Mouse (Mus musculus) lung, embryonic 15.5 days (tissue): ENCODE data around the gene Anxa11. TPM values are rescaled to one million over a fixed set of nuclear protein-coding genes. Genes with fewer than 3 reads are reported as not detected.
"Not testable (repeated sequence)": the region's sequence is repeated elsewhere in the genome, so short reads cannot be mapped to it uniquely, and the experiment has no call there.

ENCODE experiments used
- ATAC-seq: fragments of 200-750 bp; cut with Nextera tagmentation; 2 replicates; pipeline ENCODE4 v1.8.0; 2017; ENCODE audit warnings: moderate number of reproducible peaks, borderline replicate concordance; ENCODE audit not compliant: low FRiP score, low TSS enrichment; ENCODE audit errors: extremely low read depth
- H3K27ac ChIP-seq: fragments of 300-500 bp; sonication (generic); 2 replicates; pipeline ENCODE4 v1.5.1; 2015; ENCODE audit warnings: moderate library complexity, mild to moderate bottlenecking, inconsistent platforms
- H3K27me3 ChIP-seq: fragments of 300-500 bp; sonication (generic); 2 replicates; pipeline ENCODE4 v1.6.1; 2015; ENCODE audit warnings: inconsistent platforms
- H3K36me3 ChIP-seq: fragments of 300-500 bp; sonication (generic); 2 replicates; pipeline ENCODE4 v1.6.1; 2015; ENCODE audit warnings: inconsistent platforms
- H3K4me1 ChIP-seq: fragments of 300-500 bp; sonication (generic); 2 replicates; pipeline ENCODE4 v1.6.1; 2015; ENCODE audit warnings: inconsistent platforms
- H3K4me2 ChIP-seq: fragments of 300-500 bp; sonication (generic); 2 replicates; pipeline ENCODE4 v1.6.1; 2015; ENCODE audit warnings: inconsistent platforms, mild to moderate bottlenecking, moderate library complexity
- H3K4me3 ChIP-seq: fragments of 300-500 bp; sonication (generic); 2 replicates; pipeline ENCODE4 v1.5.1; 2015; ENCODE audit warnings: mild to moderate bottlenecking, inconsistent platforms
- H3K9ac ChIP-seq: fragments of 300-500 bp; sonication (generic); 2 replicates; pipeline ENCODE4 v1.6.1; 2015; ENCODE audit warnings: inconsistent platforms
- H3K9me3 ChIP-seq: fragments of 300-500 bp; sonication (generic); 2 replicates; pipeline ENCODE4 v1.6.1; 2016; ENCODE audit warnings: inconsistent platforms
- WGBS: fragments of 180-500 bp; shearing (Covaris S2); methylation state at CpG from one replicate; pipeline ENCODE4 v1.1.7; 2015; 5-methylcytosine and 5-hydroxymethylcytosine counted together
- polyA plus RNA-seq: library from polyadenylated mRNA; unstranded; fragments of >200 nt; fragmentation: Nextera tagmentation; extraction: Ambion mirVana; gene quantifications from 2 replicates; pipeline ENCODE4 v1.2.1, GENCODE M21; 2015

Anxa11 gene
- polyA plus RNA-seq, 1 experiment from 2014 or later, result 26.1 TPM

- Histone ChIP-seq H3K9ac (peak overlapping the region; percentile 64), H3K27ac (no peak overlapping the region), H3K36me3 (no peaks in the 10 kb centered on the region), H3K4me2 (peak overlapping the region; percentile 97), H3K4me3 (peak overlapping the region; percentile 77), H3K4me1 (peaks cover 20% of the 10 kb centered on the region), H3K9me3 (no peaks in the 10 kb centered on the region), H3K27me3 (peaks cover 3% of the 10 kb centered on the region; the same call in 1 of the 2 replicates)
- 2% methylated on average over 12 of the region's 12 CpGs for WGBS
- ATAC-seq, result no peak
These were observed 690 bp downstream of the Anxa11 start for GRCm38 (mm10) chr14:25842688-25843003.

GRCm38 (mm10) chr14:25844372-25844771, 2.4 kb downstream of the Anxa11 start:
- H3K27ac ChIP-seq, result no peak overlapping the region
- peaks cover 14% of the 10 kb centered on the region for H3K4me1 ChIP-seq
- no peak overlapping the region for H3K9ac ChIP-seq
- H3K27me3 ChIP-seq, result peaks cover 3% of the 10 kb centered on the region; the same call in 1 of the 2 replicates
- no peak overlapping the region for H3K4me3 ChIP-seq
- no peak for ATAC-seq
- WGBS, result 87% methylated on average over 4 of the region's 4 CpGs
- no peaks in the 10 kb centered on the region for H3K9me3 ChIP-seq
- H3K36me3 ChIP-seq, result no peaks in the 10 kb centered on the region
- no peak overlapping the region for H3K4me2 ChIP-seq

DNA sequence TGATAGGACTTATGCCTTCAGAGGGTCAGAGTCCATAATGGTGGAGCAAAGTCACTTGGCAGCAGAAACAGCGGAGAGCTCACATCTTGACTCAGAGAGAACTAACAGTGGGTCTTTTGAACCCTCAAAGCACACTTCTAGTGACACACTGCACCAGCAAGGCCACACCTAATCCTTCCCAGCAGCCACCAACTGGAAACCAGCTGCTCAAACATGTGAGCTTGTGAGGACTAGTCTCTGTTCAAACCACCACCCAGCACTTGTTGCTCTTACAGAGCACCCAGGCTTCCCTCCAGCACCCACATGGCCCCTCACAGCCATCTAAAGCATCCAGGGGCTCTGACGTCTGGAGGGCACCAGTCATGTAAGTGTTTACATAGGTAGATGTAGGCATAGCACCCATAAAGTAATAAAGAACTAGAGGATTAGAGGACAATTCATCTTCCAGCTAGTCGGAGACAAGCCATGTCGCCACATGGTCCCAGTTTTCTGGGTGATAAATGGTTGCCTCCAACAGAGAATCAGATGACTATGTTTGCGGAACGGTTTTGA, 4.0 kb downstream of the Anxa11 start:
- Histone ChIP-seq H3K36me3 (no peaks in the 10 kb centered on the region), H3K4me1 (peaks cover 14% of the 10 kb centered on the region), H3K27me3 (peaks cover 2% of the 10 kb centered on the region; the same call in 1 of the 2 replicates), H3K9ac (no peak overlapping the region), H3K4me2 (no peak overlapping the region), H3K4me3 (no peak overlapping the region), H3K9me3 (no peaks in the 10 kb centered on the region), H3K27ac (no peak overlapping the region)
- ATAC-seq, result no peak
- 74% methylated on average over 6 of the region's 6 CpGs for WGBS

DNA sequence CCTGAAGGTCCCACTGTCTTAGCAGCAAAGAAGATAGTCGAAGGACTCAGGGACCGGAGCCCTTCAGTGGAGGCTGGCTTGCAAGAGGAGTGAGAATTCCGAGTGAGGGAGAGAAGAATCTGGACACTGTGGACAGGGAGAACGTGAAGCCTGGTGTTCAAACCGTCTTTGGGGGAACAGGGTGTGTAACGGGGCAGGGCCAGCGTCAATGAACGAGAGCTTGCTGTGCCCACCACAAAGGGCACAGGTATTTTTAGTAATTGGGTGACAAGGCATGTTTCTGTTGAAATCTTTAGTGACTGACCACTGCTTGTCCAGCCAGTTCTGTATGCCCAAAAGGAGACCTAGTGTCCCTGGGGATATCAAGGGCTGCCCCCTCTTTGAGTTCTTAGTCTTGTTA, 4.6 kb downstream of the Anxa11 start:
- no peak for ATAC-seq
- no peak overlapping the region for H3K4me3 ChIP-seq
- H3K36me3 ChIP-seq, result no peaks in the 10 kb centered on the region
- no peaks in the 10 kb centered on the region for H3K27me3 ChIP-seq
- no peak overlapping the region for H3K27ac ChIP-seq
- H3K9me3 ChIP-seq, result no peaks in the 10 kb centered on the region
- peaks cover 13% of the 10 kb centered on the region for H3K4me1 ChIP-seq
- 86% methylated on average over 8 of the region's 8 CpGs for WGBS
- no peak overlapping the region for H3K9ac ChIP-seq
- H3K4me2 ChIP-seq, result no peak overlapping the region

GRCm38 (mm10) chr14:25847660-25848059, 5.7 kb downstream of the Anxa11 start:
- Histone ChIP-seq H3K4me3 (no peak overlapping the region), H3K9ac (no peak overlapping the region), H3K27ac (no peak overlapping the region), H3K4me2 (no peak overlapping the region), H3K36me3 (no peaks in the 10 kb centered on the region), H3K27me3 (no peaks in the 10 kb centered on the region), H3K9me3 (no peaks in the 10 kb centered on the region), H3K4me1 (0 out of 2 replicates have a peak, but pooled peaks cover 4% of the 10 kb centered on the region)
- ATAC-seq, result no peak
- WGBS, result 25% methylated on average over 9 of the region's 9 CpGs

DNA sequence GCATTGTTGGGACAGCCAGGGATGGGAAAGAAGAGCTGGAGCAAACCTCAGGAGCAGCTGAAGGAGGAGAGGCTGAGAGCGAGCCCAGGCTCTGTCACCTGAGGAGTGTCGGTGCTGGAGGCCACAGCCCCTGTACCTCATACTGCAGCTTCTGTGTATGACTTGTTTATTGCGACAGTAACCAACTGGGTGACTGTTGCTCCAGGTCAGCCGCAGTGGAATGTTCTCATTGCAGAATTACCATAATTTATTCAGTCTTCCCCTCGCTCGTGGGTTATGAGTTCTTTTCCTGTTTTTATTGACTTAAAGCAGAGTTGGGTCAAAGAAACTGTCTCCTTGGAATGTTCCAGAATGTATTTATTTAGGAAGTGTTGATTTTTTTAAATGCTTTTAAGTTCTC, 6.3 kb downstream of the Anxa11 start:
- H3K4me2 ChIP-seq, result no peak overlapping the region
- WGBS, result 74% methylated on average over 6 of the region's 6 CpGs
- ATAC-seq, result no peak
- no peak overlapping the region for H3K4me3 ChIP-seq
- H3K9ac ChIP-seq, result no peak overlapping the region
- H3K9me3 ChIP-seq, result no peaks in the 10 kb centered on the region
- no peaks in the 10 kb centered on the region for H3K27me3 ChIP-seq
- H3K36me3 ChIP-seq, result no peaks in the 10 kb centered on the region
- no peak overlapping the region for H3K27ac ChIP-seq
- H3K4me1 ChIP-seq, result no peaks in the 10 kb centered on the region

GRCm38 (mm10) chr14:25848708-25849107, 6.8 kb downstream of the Anxa11 start:
- not testable (repeated sequence) for H3K9me3 ChIP-seq, H3K27ac ChIP-seq, H3K9ac ChIP-seq, H3K4me2 ChIP-seq, H3K27me3 ChIP-seq, H3K4me3 ChIP-seq, ATAC-seq, H3K36me3 ChIP-seq, H3K4me1 ChIP-seq
- WGBS, result 90% methylated on average over 3 of the region's 4 CpGs

- no peak overlapping the region for H3K9ac ChIP-seq
These were observed 8.5 kb downstream of the Anxa11 start for GRCm38 (mm10) chr14:25850433-25850832.

GRCm38 (mm10) chr14:25851189-25851588, 9.2 kb downstream of the Anxa11 start:
- 63% methylated on average over 6 of the region's 6 CpGs for WGBS
- Histone ChIP-seq H3K4me2 (no peak overlapping the region), H3K9me3 (no peaks in the 10 kb centered on the region), H3K36me3 (no peaks in the 10 kb centered on the region), H3K27ac (no peak overlapping the region), H3K4me3 (no peak overlapping the region), H3K9ac (no peak overlapping the region), H3K4me1 (no peaks in the 10 kb centered on the region), H3K27me3 (no peaks in the 10 kb centered on the region)
- ATAC-seq, result no peak

More at GRCm38 (mm10) chr14:25850433-25850832, 8.5 kb downstream of the Anxa11 start:
- WGBS, result 94% methylated on average over 2 of the region's 2 CpGs
- no peak overlapping the region for H3K4me2 ChIP-seq
- no peak for ATAC-seq
- no peaks in the 10 kb centered on the region for H3K27me3 ChIP-seq
- H3K9me3 ChIP-seq, result no peaks in the 10 kb centered on the region
- no peaks in the 10 kb centered on the region for H3K36me3 ChIP-seq
- H3K27ac ChIP-seq, result no peak overlapping the region
- no peak overlapping the region for H3K4me3 ChIP-seq
- no peaks in the 10 kb centered on the region for H3K4me1 ChIP-seq

DNA sequence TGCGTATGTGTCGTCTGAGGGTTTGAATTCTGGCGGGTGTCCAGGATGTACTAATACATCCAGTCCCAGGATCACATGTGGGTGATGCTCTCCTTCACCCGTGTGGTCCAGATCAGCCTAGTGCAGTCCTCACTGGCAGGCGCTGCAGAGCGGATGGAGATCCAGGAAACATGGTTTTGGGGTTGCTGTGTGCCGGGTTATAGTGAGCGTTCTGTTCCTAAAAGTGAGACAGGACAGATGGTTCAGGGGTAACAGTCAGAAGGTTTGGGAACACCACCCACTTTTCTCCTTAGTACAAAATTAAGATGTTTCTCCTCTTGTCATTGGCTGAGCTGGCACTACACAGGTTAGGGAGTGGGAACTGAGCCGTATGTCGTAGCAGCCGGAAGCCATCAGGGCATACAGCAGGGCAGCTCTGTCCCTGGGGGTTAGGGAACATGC, 10.2 kb downstream of the Anxa11 start:
- no peaks in the 10 kb centered on the region for H3K9me3 ChIP-seq
- H3K4me2 ChIP-seq, result no peak overlapping the region
- H3K4me3 ChIP-seq, result no peak overlapping the region
- 70% methylated on average over 11 of the region's 11 CpGs for WGBS
- H3K27me3 ChIP-seq, result no peaks in the 10 kb centered on the region
- H3K36me3 ChIP-seq, result no peaks in the 10 kb centered on the region
- no peak overlapping the region for H3K27ac ChIP-seq
- H3K9ac ChIP-seq, result no peak overlapping the region
- no peak for ATAC-seq
- H3K4me1 ChIP-seq, result peaks cover 5% of the 10 kb centered on the region; the same call in 1 of the 2 replicates

- Histone ChIP-seq H3K4me1 (peaks cover 8% of the 10 kb centered on the region; the same call in 1 of the 2 replicates), H3K36me3 (no peaks in the 10 kb centered on the region), H3K27me3 (no peaks in the 10 kb centered on the region), H3K9ac (no peak overlapping the region), H3K9me3 (no peaks in the 10 kb centered on the region), H3K4me3 (no peak overlapping the region), H3K4me2 (no peak overlapping the region), H3K27ac (no peak overlapping the region)
- WGBS, result 66% methylated on average over 6 of the region's 6 CpGs
- no peak for ATAC-seq
These were observed 11.3 kb downstream of the Anxa11 start for GRCm38 (mm10) chr14:25853295-25853694.

GRCm38 (mm10) chr14:25853717-25854452, 11.9 kb downstream of the Anxa11 start:
- 85% methylated on average over 16 of the region's 16 CpGs for WGBS
- Histone ChIP-seq H3K27ac (no peak overlapping the region), H3K9ac (no peak overlapping the region), H3K4me3 (no peak overlapping the region), H3K36me3 (no peaks in the 10 kb centered on the region), H3K27me3 (no peaks in the 10 kb centered on the region), H3K4me1 (peaks cover 8% of the 10 kb centered on the region; the same call in 1 of the 2 replicates), H3K9me3 (no peaks in the 10 kb centered on the region), H3K4me2 (no peak overlapping the region)
- no peak for ATAC-seq
